Mouse (Mus musculus) CD4-positive, CD25-positive, alpha-beta regulatory T cell, adult 4 months (primary cell): ENCODE results near the gene Nol12. TPM values are rescaled to one million over a fixed set of nuclear protein-coding genes. Genes with fewer than 3 reads are reported as not detected.

ENCODE experiments used
- ATAC-seq: one replicate; pipeline ENCODE4 v1.8.0; 2017
- polyA plus RNA-seq, 2 experiments: library from polyadenylated mRNA; unstranded; fragments of 100-300 nt; shearing (Covaris generic); gene quantifications; one replicate each; pipeline ENCODE4 v1.2.1; 2017

The Nol12 gene
- polyA plus RNA-seq, 2 experiments from 2014 or later, result 45.5 to 46.5 TPM

- no peak for ATAC-seq
Measured at GRCm38 (mm10) chr15:78992925-78993324, 58.2 kb downstream of the Nol12 start.

Other genes starting within 250 kb of the Nol12 start
- gene Elfn2, start 216.2 kb upstream of the Nol12 start, polyA plus RNA-seq, result under 1 TPM in 1 of 2 experiments, not detected in 1; 0.10 TPM
- gene Mfng, start 161.5 kb upstream of the Nol12 start, polyA plus RNA-seq, result 100 to 1,000 TPM in 1 of 2 experiments, 10 to 100 TPM in 1; 61.3 to 136 TPM
- not detected for gene Card10, start 131.9 kb upstream of the Nol12 start, polyA plus RNA-seq
- gene Cdc42ep1, start 92.3 kb upstream of the Nol12 start, polyA plus RNA-seq, result not detected
- not detected for gene Lgals2, start 79.4 kb upstream of the Nol12 start, polyA plus RNA-seq
- gene Gga1, start 57.7 kb upstream of the Nol12 start, polyA plus RNA-seq, result 10 to 100 TPM; 14.3 to 17.1 TPM
- gene Gm49510, start 35.3 kb upstream of the Nol12 start, polyA plus RNA-seq, result not detected
- gene Sh3bp1, start 35.2 kb upstream of the Nol12 start, polyA plus RNA-seq, result 10 to 100 TPM; 49.5 to 59.0 TPM
- 1 to 10 TPM; 2.3 to 2.7 TPM for gene Pdxp, start 21.0 kb upstream of the Nol12 start, polyA plus RNA-seq
- gene Lgals1, start 8.2 kb upstream of the Nol12 start, polyA plus RNA-seq, result 100 to 1,000 TPM; 366 to 481 TPM
- 10 to 100 TPM; 15.6 to 20.0 TPM for gene Triobp, start 12.8 kb downstream of the Nol12 start, polyA plus RNA-seq
- 10 to 100 TPM; 20.7 to 33.3 TPM for gene H1f0, start 93.5 kb downstream of the Nol12 start, polyA plus RNA-seq
- gene Galr3, start 107.0 kb downstream of the Nol12 start, polyA plus RNA-seq, result not detected
- gene Ankrd54, start 128.0 kb downstream of the Nol12 start, polyA plus RNA-seq, result 1 to 10 TPM; 3.5 to 9.6 TPM
- gene Eif3l, start 140.2 kb downstream of the Nol12 start, polyA plus RNA-seq, result 100 to 1,000 TPM; 224 to 263 TPM
- 10 to 100 TPM; 11.8 to 22.1 TPM for gene Micall1, start 174.0 kb downstream of the Nol12 start, polyA plus RNA-seq
- 100 to 1,000 TPM in 1 of 2 experiments, 10 to 100 TPM in 1; 92.3 to 119 TPM for gene Polr2f, start 206.1 kb downstream of the Nol12 start, polyA plus RNA-seq
- 10 to 100 TPM in 1 of 2 experiments, 1 to 10 TPM in 1; 4.1 to 10.1 TPM for gene 1700088E04Rik, start 206.3 kb downstream of the Nol12 start, polyA plus RNA-seq
- gene Sox10, start 230.3 kb downstream of the Nol12 start, polyA plus RNA-seq, result not detected